Mouse (Mus musculus): ENCODE data around the gene Armh2.

Armh2 gene

GRCm38 (mm10) chr13:24741028-24741427, at the start of gene Armh2:
TSS of gene Armh2 (plus strand) at chr13:24741232.
- DNase-seq (ENCODE audit: low spot score in 2 of 2) = no peak

GRCm38 (mm10) chr13:24693312-24693711, 47.7 kb upstream of the Armh2 start:
- no peak for DNase-seq (ENCODE audit: low spot score in 2 of 2)

GRCm38 (mm10) chr13:24698746-24699145, 42.3 kb upstream of the Armh2 start:
- no peak for DNase-seq (ENCODE audit: low spot score in 2 of 2)

- DNase-seq (ENCODE audit: low spot score in 2 of 2) = no peak
These were observed 38.9 kb upstream of the Armh2 start for GRCm38 (mm10) chr13:24702128-24702527.

- no peak for DNase-seq (ENCODE audit: low spot score in 2 of 2)
These were observed 31.2 kb upstream of the Armh2 start for GRCm38 (mm10) chr13:24709656-24710396.

GRCm38 (mm10) chr13:24710968-24711367, 30.1 kb upstream of the Armh2 start:
- no peak for DNase-seq (ENCODE audit: low spot score in 2 of 2)

- no peak for DNase-seq (ENCODE audit: low spot score in 2 of 2)
These were observed 28.4 kb upstream of the Armh2 start for GRCm38 (mm10) chr13:24712581-24713130.

GRCm38 (mm10) chr13:24713434-24714000, 27.5 kb upstream of the Armh2 start:
- peak; percentile 79 to 94 for DNase-seq (ENCODE audit: low spot score in 2 of 2)

GRCm38 (mm10) chr13:24714360-24714885, 26.6 kb upstream of the Armh2 start:
- DNase-seq (ENCODE audit: low spot score in 2 of 2) = no peak

- DNase-seq (ENCODE audit: low spot score in 2 of 2) = no peak
These were observed 25.4 kb upstream of the Armh2 start for GRCm38 (mm10) chr13:24715601-24716000.

GRCm38 (mm10) chr13:24716441-24716840, 24.6 kb upstream of the Armh2 start:
- DNase-seq (ENCODE audit: low spot score in 2 of 2) = no peak

GRCm38 (mm10) chr13:24717677-24718076, 23.4 kb upstream of the Armh2 start:
- DNase-seq (ENCODE audit: low spot score in 2 of 2) = no peak

GRCm38 (mm10) chr13:24721502-24721901, 19.5 kb upstream of the Armh2 start:
- no peak for DNase-seq (ENCODE audit: low spot score in 2 of 2)

- DNase-seq (ENCODE audit: low spot score in 2 of 2) = no peak
These were observed 17.2 kb upstream of the Armh2 start for GRCm38 (mm10) chr13:24723699-24724394.

GRCm38 (mm10) chr13:24724395-24724759, 16.7 kb upstream of the Armh2 start:
- no peak for DNase-seq (ENCODE audit: low spot score in 2 of 2)

- DNase-seq (ENCODE audit: low spot score in 2 of 2) = no peak
These were observed 11.9 kb upstream of the Armh2 start for GRCm38 (mm10) chr13:24729128-24729527.

GRCm38 (mm10) chr13:24734502-24734901, 6.5 kb upstream of the Armh2 start:
- DNase-seq (ENCODE audit: low spot score in 2 of 2) = no peak

GRCm38 (mm10) chr13:24735608-24736131, 5.4 kb upstream of the Armh2 start:
- no peak for DNase-seq (ENCODE audit: low spot score in 2 of 2)

GRCm38 (mm10) chr13:24747823-24748222, 6.8 kb downstream of the Armh2 start:
- no peak for DNase-seq (ENCODE audit: low spot score in 2 of 2)

GRCm38 (mm10) chr13:24750807-24751206, 9.8 kb downstream of the Armh2 start:
- DNase-seq (ENCODE audit: low spot score in 2 of 2) = no peak

- peak; percentile 3 to 27 for DNase-seq (ENCODE audit: low spot score in 2 of 2)
These were observed 10.4 kb downstream of the Armh2 start for GRCm38 (mm10) chr13:24751396-24751795.

GRCm38 (mm10) chr13:24756756-24757155, 15.7 kb downstream of the Armh2 start:
- DNase-seq (ENCODE audit: low spot score in 2 of 2) = no peak
